Mouse (Mus musculus) megakaryocyte, embryonic 14.5 days (primary cell): Measurements from ENCODE around the gene Tmigd3.

Source experiments
- FLI1 ChIP-seq: IDR thresholded peaks from 2 replicates; pipeline ENCODE4 v1.6.1; 2012; ENCODE audit warnings: low read length, inconsistent platforms, mixed read lengths
- GATA1 ChIP-seq: IDR thresholded peaks from 3 replicates; pipeline ENCODE4 v1.6.1; 2012; ENCODE audit warnings: mixed read lengths, low read length, inconsistent platforms, borderline replicate concordance

DNA sequence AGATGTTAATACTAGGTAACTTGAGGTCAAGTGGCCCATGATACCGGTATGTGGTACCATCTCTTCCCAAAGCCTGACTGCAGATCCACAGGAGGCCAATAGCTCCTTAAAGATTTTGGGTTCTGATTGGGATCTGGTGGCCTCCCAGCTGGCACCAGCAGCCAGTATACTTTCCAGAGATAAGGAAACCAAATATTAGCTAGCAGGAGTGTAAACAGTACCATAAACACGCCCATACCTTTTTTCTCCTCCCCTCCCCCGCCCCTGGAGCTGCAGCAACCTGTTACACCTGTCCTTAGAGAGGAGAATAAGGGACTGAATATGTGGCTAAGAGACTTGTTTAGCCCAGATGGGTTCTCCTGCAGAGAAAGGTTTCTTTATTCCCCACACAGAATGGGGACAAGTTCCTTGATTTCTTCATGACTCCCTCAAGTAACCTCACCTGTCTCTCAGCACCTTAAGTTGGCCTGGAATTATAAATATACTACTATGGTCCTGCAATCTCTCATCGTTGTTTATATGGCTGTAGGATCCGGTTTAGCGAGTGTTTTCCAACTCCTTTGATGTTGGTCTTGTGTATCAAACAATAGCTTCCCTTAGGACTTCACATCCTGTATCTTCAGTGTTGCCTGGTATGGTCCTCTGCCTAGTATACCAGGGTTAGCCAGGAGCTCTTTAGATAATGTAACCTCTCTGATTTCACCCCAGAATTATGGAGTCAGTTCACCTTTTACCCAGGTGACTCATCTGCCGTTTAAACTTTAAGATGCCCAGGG lies 24.2 kb upstream of the Tmigd3 start:
- TF ChIP-seq GATA1 (no peak), FLI1 (no peak)
